Mouse (Mus musculus) heart, postnatal 36 days (tissue): ENCODE results near the gene Hpse. TPM values are rescaled to one million over a fixed set of nuclear protein-coding genes. Genes with fewer than 3 reads are reported as not detected.
A peak's percentile ranks its signal among the peaks of the same experiment; 100 is the strongest.

ENCODE experiments used
- DNase-seq, 2 experiments: peaks; one replicate each; pipeline ENCODE4 v3.0.0; 2021 to 2022
- intact Hi-C: fragments of 180-260 bp; cut with DNase I; formaldehyde crosslinking; loops from one replicate; pipeline ENCODE4 v1.15.1; 2025
- total RNA-seq, 2 experiments: library from RNA; stranded (reverse); gene quantifications; 2 replicates each; pipeline ENCODE4 v1.2.3; 2021

Gene Hpse
- total RNA-seq, 2 experiments from 2014 or later: 0.97 to 1.3 TPM

- intact Hi-C loops: no loop called here
- no peak for DNase-seq
Observed at GRCm38 (mm10) chr5:100697886-100698285, 21.6 kb downstream of the Hpse start.

DNA sequence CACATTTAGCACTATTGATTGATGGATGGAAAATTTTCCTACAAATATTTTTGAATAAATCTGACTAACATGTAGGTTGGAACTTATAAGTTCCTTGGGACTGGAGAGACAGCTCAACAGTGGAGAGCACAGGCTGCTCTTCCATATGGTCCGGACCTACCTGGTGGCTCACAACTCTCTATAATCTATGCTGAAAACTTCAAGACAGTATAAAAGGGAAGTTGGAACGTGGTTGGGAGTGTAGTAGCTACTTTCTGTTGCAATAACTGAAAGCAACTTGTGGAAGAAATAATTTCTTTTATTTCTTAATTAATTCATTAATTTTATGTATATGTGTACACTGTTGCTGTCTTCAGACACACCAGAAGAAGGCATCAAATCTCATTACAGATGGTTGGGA lies 22.1 kb downstream of the Hpse start:
- intact Hi-C loops: no loop called here
- DNase-seq: no peak

DNA sequence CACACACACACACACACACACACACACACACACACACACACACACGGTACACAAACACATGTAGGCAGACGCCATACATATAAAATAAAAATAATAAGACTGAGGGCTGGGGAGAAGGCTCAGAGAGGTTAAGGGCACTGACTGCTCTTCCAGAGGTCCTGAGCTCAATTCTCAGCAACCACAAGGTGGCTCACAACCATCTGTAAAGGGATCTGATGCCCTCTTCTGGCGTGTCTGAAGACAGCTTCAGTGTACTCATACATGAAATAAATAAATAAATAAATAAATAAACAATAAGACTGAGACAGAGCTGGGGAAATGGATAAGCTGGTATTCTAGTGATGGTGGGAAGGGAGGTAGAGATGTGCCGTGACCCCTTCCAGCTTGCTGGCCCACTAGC lies 33.9 kb downstream of the Hpse start:
- DNase-seq: no peak
- intact Hi-C loops: no loop called here

DNA sequence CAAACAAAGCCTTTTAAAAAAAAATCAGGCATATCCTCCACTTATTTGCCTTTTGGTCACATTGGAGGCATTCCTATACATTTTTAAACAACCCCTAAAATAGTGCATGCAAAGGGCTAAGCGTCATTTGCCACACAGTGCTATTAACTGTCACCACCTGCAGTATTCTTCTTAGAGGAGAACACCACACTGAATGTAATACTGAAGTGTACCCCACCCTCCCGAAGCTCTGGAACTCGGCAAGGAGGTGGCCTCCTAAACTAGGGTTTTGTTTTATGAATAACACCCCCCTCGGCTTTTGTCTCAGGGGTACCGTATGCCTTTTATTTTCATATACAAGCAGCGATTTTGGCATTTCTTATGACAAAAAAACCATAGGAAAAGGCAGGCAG lies 39.0 kb downstream of the Hpse start:
- intact Hi-C loops: no loop called here
- no peak for DNase-seq

DNA sequence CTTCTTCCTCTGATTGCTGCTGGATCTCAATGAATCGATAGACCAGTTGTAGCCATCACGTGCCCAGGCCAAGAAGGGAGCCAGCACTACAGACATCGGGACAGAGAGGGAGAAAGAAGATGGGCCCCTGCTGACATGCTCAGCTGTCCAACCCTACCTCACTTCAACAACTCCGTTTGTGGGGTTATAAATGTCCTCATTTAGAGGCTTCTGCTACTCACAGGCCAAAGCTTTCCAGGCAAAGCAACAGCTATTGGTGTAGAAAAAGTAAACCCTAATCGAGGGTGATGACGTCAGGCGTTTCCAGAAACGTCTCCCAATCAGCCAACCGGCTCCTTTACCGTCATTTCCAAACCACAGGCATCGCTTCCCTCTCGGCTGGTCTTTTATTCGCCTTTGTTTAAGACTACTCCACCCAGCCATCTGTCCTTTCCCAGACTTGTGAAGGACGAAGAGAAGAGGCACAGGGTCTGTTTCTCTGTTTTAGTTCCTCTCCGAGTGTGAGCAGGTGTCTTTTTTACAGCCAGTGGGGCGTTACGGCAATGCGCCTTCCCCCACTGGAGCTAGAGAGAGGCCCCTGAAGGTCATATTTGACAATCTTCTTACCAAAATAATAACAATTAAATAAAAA lies 39.5 kb downstream of the Hpse start:
- intact Hi-C loops: loop anchor here (5.0 to 10.0 kb wide), 3 partner anchors 117 to 255 kb away; partner anchors contain the start of genes Helq and Mrps18c
- no peak for DNase-seq

DNA sequence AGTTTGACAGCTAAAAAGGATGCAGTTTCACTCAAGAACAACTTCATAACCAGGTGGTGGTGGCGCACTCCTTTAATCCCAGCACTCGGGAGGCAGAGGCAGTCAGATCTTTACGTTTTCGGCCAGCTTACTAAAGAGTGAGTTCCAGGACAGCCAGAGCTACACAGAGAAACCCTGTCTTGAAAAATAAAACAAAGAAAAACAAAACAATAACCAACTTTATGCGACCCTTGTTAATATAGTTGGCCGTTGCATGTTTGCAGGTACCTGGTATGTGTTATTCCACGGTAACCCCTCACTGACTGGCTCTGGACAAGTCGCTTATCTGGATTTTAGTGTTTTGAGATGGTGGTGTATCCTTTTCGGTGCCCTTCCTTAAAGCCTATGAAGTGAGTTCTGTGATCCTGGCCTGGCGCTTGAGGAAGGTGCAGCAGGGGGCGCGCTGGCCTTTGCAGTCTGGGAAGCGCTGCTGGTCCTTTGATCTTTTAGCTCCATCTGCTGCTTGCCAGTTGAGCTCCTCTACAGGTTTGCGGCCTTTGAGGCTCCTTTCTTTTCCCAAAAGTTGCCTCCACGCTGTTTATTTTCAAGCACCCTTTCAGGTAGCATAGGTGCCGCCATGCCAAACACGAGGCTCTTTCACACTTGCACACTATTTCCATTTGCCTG lies 44.7 kb downstream of the Hpse start, which contains the start of gene Coq2:
TSS of gene Coq2 (minus strand) at position 430 of the 666 bp plus-strand sequence.
- peak; percentile 68 to 80 for DNase-seq
- intact Hi-C loops: loop anchor here (1.0 to 10.0 kb wide), 4 partner anchors 122 to 250 kb away; partner anchors contain the start of genes Helq and Mrps18c

GRCm38 (mm10) chr5:100673745-100674486 lies 45.6 kb downstream of the Hpse start:
- DNase-seq: peak; percentile 91
- intact Hi-C loops: loop anchor here (10.0 kb wide), 1 partner anchor 249 kb away; no protein-coding TSS in a partner anchor

DNA sequence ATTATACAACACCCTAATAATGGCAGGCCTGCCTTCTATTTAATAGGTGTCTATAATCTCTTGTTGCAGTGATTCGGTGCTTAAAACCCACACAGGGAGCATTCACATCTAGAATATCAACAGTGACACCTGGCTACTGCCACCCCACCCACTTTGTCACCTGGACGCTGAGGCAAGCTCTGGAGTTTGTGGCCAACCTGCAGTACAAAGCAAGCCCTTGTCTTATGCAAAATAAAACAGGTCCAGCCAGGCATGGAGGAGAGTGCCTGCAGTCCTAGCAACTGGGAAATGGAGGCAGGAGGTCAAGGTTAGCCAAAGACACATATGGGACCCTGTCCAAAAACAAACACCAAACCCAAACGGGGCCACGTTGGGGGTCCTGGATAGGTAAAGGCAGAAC lies 47.1 kb downstream of the Hpse start:
- intact Hi-C loops: loop anchor here (10.0 kb wide), 1 partner anchor 248 kb away; no protein-coding TSS in a partner anchor
- no peak for DNase-seq

GRCm38 (mm10) chr5:100671897-100672296 lies 47.6 kb downstream of the Hpse start:
- intact Hi-C loops: loop anchor here (10.0 kb wide), 1 partner anchor 247 kb away; no protein-coding TSS in a partner anchor
- DNase-seq: no peak

GRCm38 (mm10) chr5:100671398-100671797 lies 48.1 kb downstream of the Hpse start:
- intact Hi-C loops: loop anchor here (10.0 kb wide), 1 partner anchor 247 kb away; no protein-coding TSS in a partner anchor
- peak in 1 of 2 experiments; percentile 53 for DNase-seq

- intact Hi-C loops: no loop called here
- DNase-seq: no peak
Observed at GRCm38 (mm10) chr5:100666965-100667364, 52.6 kb downstream of the Hpse start.

GRCm38 (mm10) chr5:100663854-100664253 lies 55.7 kb downstream of the Hpse start:
- peak in 1 of 2 experiments; percentile 29 for DNase-seq

GRCm38 (mm10) chr5:100663011-100663410 lies 56.5 kb downstream of the Hpse start:
- intact Hi-C loops: loop anchor here (5.0 kb wide), 2 partner anchors 101 to 116 kb away; no protein-coding TSS in a partner anchor
- DNase-seq: no peak

More at GRCm38 (mm10) chr5:100663854-100664253, 55.7 kb downstream of the Hpse start:
- intact Hi-C loops: loop anchor here (5.0 kb wide), 2 partner anchors 102 to 117 kb away; no protein-coding TSS in a partner anchor

GRCm38 (mm10) chr5:100658460-100658859 lies 61.1 kb downstream of the Hpse start:
- intact Hi-C loops: no loop called here
- DNase-seq: no peak

DNA sequence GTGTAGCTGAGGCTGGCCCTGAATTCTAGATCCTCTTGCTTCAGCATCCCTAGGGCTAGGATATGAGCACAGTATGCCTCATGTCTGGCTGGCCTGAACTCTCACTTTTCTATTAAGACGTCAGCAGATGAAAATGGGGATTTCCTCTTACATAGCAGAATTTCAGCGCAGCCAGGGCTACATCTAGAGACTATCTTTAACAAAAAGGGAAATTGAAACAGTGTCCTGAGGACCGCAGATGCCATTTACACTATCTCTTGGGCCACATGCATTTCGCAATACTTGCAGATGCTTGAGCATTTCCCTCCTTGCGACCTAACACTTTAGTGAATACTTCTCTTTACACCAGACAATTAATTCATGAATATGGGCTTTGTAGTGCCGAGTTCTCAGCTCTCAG lies 63.2 kb downstream of the Hpse start:
- DNase-seq: no peak
- intact Hi-C loops: no loop called here

- intact Hi-C loops: no loop called here
Observed at GRCm38 (mm10) chr5:100652327-100652726, 67.2 kb downstream of the Hpse start.

GRCm38 (mm10) chr5:100651486-100651885 lies 68.0 kb downstream of the Hpse start:
- DNase-seq: no peak
- intact Hi-C loops: no loop called here

More at GRCm38 (mm10) chr5:100652327-100652726, 67.2 kb downstream of the Hpse start:
- no peak for DNase-seq

GRCm38 (mm10) chr5:100650969-100651368 lies 68.5 kb downstream of the Hpse start:
- no peak for DNase-seq
- intact Hi-C loops: no loop called here

DNA sequence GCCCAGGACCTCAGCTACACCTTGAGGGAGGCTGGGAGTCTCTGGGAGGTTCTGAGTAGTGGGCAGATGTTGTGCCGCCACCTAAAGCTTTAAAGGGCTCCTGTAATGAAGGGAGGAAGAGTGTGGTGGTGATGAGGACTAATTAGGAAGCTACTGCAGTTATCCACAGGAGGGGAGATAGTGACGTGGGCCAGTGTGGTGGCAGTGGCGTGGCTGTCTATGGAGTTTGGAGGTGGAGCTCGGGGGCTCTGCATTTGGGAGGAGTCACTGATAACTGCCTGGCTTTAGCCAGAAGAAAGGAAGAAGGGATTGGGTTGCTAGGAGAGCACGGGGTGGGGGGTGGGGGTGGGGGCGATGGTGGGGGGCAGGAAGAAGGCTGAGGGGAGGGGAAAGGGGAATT lies 71.0 kb downstream of the Hpse start:
- DNase-seq: no peak
- intact Hi-C loops: no loop called here

DNA sequence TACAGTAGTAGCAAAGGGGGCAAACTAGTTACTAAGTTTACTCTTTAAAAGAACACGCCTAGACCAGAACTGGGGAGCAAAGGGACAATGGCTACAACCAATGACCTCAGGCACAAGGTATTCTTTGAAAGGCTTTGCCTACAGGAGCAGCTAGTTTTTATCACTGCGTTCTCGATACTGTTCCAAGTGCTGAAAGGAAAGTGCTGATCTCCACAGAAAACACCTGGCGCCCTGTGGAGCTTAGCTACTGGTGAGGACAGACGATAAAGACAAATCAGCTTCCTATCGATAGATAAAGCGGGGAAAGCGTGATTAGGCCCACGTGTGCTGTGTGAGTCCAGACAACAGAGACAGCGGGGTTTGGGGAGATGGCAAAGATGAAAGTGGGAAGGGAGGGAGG lies 71.5 kb downstream of the Hpse start:
- intact Hi-C loops: no loop called here
- no peak for DNase-seq

- DNase-seq: no peak
- intact Hi-C loops: no loop called here
Observed at GRCm38 (mm10) chr5:100646558-100646957, 73.0 kb downstream of the Hpse start.
